Mouse (Mus musculus) MEL (cell line): Measurements from ENCODE around the gene Cd200r3. TPM values are rescaled to one million over a fixed set of nuclear protein-coding genes. Genes with fewer than 3 reads are reported as not detected.

Experiments used
- DNase-seq: peaks from one replicate; pipeline ENCODE4 v3.0.0; 2011; ENCODE audit warnings: low read depth, low spot score
- H3K27ac ChIP-seq: 2 replicates; pipeline ENCODE4 v1.5.1; 2012; ENCODE audit warnings: low read depth, mild to moderate bottlenecking, control low read depth, low read length, moderate library complexity; ENCODE audit not compliant: control insufficient read depth
- H3K27me3 ChIP-seq, 2 experiments: fragments of 150-350 bp in 1 of 2; sonication (generic) in 1 of 2; 2 replicates each; pipeline ENCODE4 v1.6.1; 2012; ENCODE audit warnings: low read length in 2 of 2, mild to moderate bottlenecking in 2 of 2, improper control_type of control experiment in 1 of 2, moderate library complexity in 1 of 2; ENCODE audit not compliant: insufficient read depth in 2 of 2, control insufficient read depth in 1 of 2
- H3K36me3 ChIP-seq, 2 experiments: 2 replicates each; pipeline ENCODE4 v1.6.1; 2012 to 2014; ENCODE audit warnings: low read length in 2 of 2, improper control_type of control experiment in 1 of 2, inconsistent platforms in 1 of 2, mild to moderate bottlenecking in 1 of 2; ENCODE audit not compliant: insufficient read depth in 2 of 2, control insufficient read depth in 1 of 2
- H3K4me1 ChIP-seq, 2 experiments: fragments of 150-350 bp in 1 of 2; sonication (generic) in 1 of 2; 2 replicates each; pipeline ENCODE4 v1.6.1; 2012; ENCODE audit warnings: low read length in 2 of 2, improper control_type of control experiment in 1 of 2, mild to moderate bottlenecking in 1 of 2; ENCODE audit not compliant: insufficient read depth in 2 of 2, control insufficient read depth in 1 of 2
- H3K4me3 ChIP-seq, 2 experiments: fragments of 150-350 bp in 1 of 2; sonication (generic) in 1 of 2; 2 replicates each; pipeline ENCODE4 v1.5.1; 2012; ENCODE audit warnings: low read depth in 2 of 2, low read length in 2 of 2, mild to moderate bottlenecking in 2 of 2, moderate library complexity in 2 of 2, control low read depth in 1 of 2, improper control_type of control experiment in 1 of 2; ENCODE audit not compliant: control insufficient read depth in 1 of 2, insufficient read depth in 1 of 2
- H3K79me2 ChIP-seq: 2 replicates; pipeline ENCODE4 v1.6.1; 2012; ENCODE audit warnings: mild to moderate bottlenecking, low read length, moderate library complexity; ENCODE audit not compliant: control insufficient read depth, poor library complexity, insufficient read depth
- H3K9ac ChIP-seq: 2 replicates; pipeline ENCODE4 v1.6.1; 2012; ENCODE audit warnings: low read depth, mild to moderate bottlenecking, control low read depth, low read length, moderate library complexity; ENCODE audit not compliant: control insufficient read depth, poor library complexity, severe bottlenecking
- H3K9me3 ChIP-seq: fragments of 150-350 bp; sonication (generic); replicated peaks from 2 replicates; pipeline ENCODE4 v1.6.1; 2012; ENCODE audit warnings: mild to moderate bottlenecking, low read length, improper control_type of control experiment, moderate library complexity; ENCODE audit not compliant: insufficient read depth
- BHLHE40 ChIP-seq: IDR thresholded peaks from 2 replicates; pipeline ENCODE4 v1.6.1; 2012; ENCODE audit warnings: low read depth, mild to moderate bottlenecking, inconsistent platforms, low read length, improper control_type of control experiment, borderline replicate concordance
- CHD2 ChIP-seq: IDR thresholded peaks from 2 replicates; pipeline ENCODE4 v1.6.1; 2011; ENCODE audit warnings: low read length, improper control_type of control experiment
- CTCF ChIP-seq, 3 experiments: IDR thresholded peaks in 2 of 3; conservative IDR thresholded peaks in 1 of 3; 2 replicates each; pipeline ENCODE4 v1.5.1; 2011 to 2012; ENCODE audit warnings: low read length in 3 of 3, low read depth in 2 of 3, mild to moderate bottlenecking in 2 of 3, improper control_type of control experiment in 1 of 3, inconsistent platforms in 1 of 3, mixed read lengths in 1 of 3, moderate library complexity in 1 of 3; ENCODE audit not compliant: control insufficient read depth in 1 of 3, insufficient read depth in 1 of 3, poor library complexity in 1 of 3, severe bottlenecking in 1 of 3
- ELF1 ChIP-seq: IDR thresholded peaks from 2 replicates; pipeline ENCODE4 v1.6.1; 2014; ENCODE audit warnings: low read depth, mild to moderate bottlenecking, inconsistent platforms, low read length, improper control_type of control experiment, moderate library complexity
- EP300 ChIP-seq, 2 experiments: IDR thresholded peaks; 2 replicates each; pipeline ENCODE4 v1.6.1; 2011; ENCODE audit warnings: improper control_type of control experiment in 2 of 2, low read length in 2 of 2, low read depth in 1 of 2, mild to moderate bottlenecking in 1 of 2
- ETS1 ChIP-seq: IDR thresholded peaks from 2 replicates; pipeline ENCODE4 v1.6.1; 2012; ENCODE audit warnings: low read depth, mild to moderate bottlenecking, inconsistent platforms, low read length, improper control_type of control experiment, moderate library complexity
- GABPA ChIP-seq: IDR thresholded peaks from 2 replicates; pipeline ENCODE4 v1.6.1; 2012; ENCODE audit warnings: low read depth, mild to moderate bottlenecking, inconsistent platforms, low read length, improper control_type of control experiment, moderate library complexity
- MAX ChIP-seq: IDR thresholded peaks from 2 replicates; pipeline ENCODE4 v1.6.1; 2011; ENCODE audit warnings: low read length, improper control_type of control experiment
- MAZ ChIP-seq: IDR thresholded peaks from 2 replicates; pipeline ENCODE4 v1.6.1; 2012; ENCODE audit warnings: low read depth, mild to moderate bottlenecking, inconsistent platforms, low read length, improper control_type of control experiment
- MYB ChIP-seq: IDR thresholded peaks from 2 replicates; pipeline ENCODE4 v1.6.1; 2011; ENCODE audit warnings: mild to moderate bottlenecking, low read depth, low read length, improper control_type of control experiment
- MYC ChIP-seq: IDR thresholded peaks from 2 replicates; pipeline ENCODE4 v1.6.1; 2011; ENCODE audit warnings: low read depth, mild to moderate bottlenecking, low read length, improper control_type of control experiment, moderate library complexity
- NRF1 ChIP-seq: IDR thresholded peaks from 2 replicates; pipeline ENCODE4 v1.6.1; 2014; ENCODE audit warnings: low read depth, mild to moderate bottlenecking, inconsistent platforms, low read length, improper control_type of control experiment, moderate library complexity; ENCODE audit not compliant: poor library complexity, insufficient read depth, severe bottlenecking
- POLR2A ChIP-seq, 2 experiments: IDR thresholded peaks; 2 replicates each; pipeline ENCODE4 v1.6.1; 2011 to 2012; ENCODE audit warnings: low read length in 2 of 2, mild to moderate bottlenecking in 2 of 2, control low read depth in 1 of 2, improper control_type of control experiment in 1 of 2, low read depth in 1 of 2, moderate library complexity in 1 of 2; ENCODE audit not compliant: control insufficient read depth in 1 of 2, insufficient read depth in 1 of 2, poor library complexity in 1 of 2
- POLR2AphosphoS5 ChIP-seq: IDR thresholded peaks from 2 replicates; pipeline ENCODE4 v1.6.1; 2012; ENCODE audit warnings: low read depth, borderline replicate concordance, mild to moderate bottlenecking, inconsistent platforms, low read length, moderate library complexity, mixed read lengths
- SMC3 ChIP-seq: IDR thresholded peaks from 2 replicates; pipeline ENCODE4 v1.6.1; 2011; ENCODE audit warnings: low read depth, low read length, improper control_type of control experiment
- TAL1 ChIP-seq: IDR thresholded peaks from 2 replicates; pipeline ENCODE4 v1.6.1; 2012; ENCODE audit warnings: mild to moderate bottlenecking, inconsistent platforms, low read length, moderate library complexity, mixed read lengths
- TBP ChIP-seq: IDR thresholded peaks from 2 replicates; pipeline ENCODE4 v1.8.0; 2011; ENCODE audit warnings: low read depth, low read length, improper control_type of control experiment
- USF1 ChIP-seq: IDR thresholded peaks from 2 replicates; pipeline ENCODE4 v1.6.1; 2014; ENCODE audit warnings: low read depth, mild to moderate bottlenecking, inconsistent platforms, low read length, improper control_type of control experiment, moderate library complexity
- ZC3H11A ChIP-seq: IDR thresholded peaks from 2 replicates; pipeline ENCODE4 v1.6.1; 2012; ENCODE audit warnings: low read depth, mild to moderate bottlenecking, inconsistent platforms, low read length, improper control_type of control experiment
- ZKSCAN1 ChIP-seq: IDR thresholded peaks from 2 replicates; pipeline ENCODE4 v1.6.1; 2012; ENCODE audit warnings: low read depth, mild to moderate bottlenecking, inconsistent platforms, low read length, improper control_type of control experiment, moderate library complexity
- ZMIZ1 ChIP-seq: IDR thresholded peaks from 2 replicates; pipeline ENCODE4 v1.6.1; 2012; ENCODE audit warnings: low read depth, mild to moderate bottlenecking, inconsistent platforms, low read length, improper control_type of control experiment, moderate library complexity
- ZNF384 ChIP-seq: IDR thresholded peaks from 2 replicates; pipeline ENCODE4 v1.6.1; 2012; ENCODE audit warnings: low read depth, mild to moderate bottlenecking, inconsistent platforms, low read length, improper control_type of control experiment
- polyA plus RNA-seq, 2 experiments: library from polyadenylated mRNA; stranded (reverse) in 1 of 2; unstranded in 1 of 2; fragments of >175 nt in 1 of 2; fragments of >200 nt in 1 of 2; gene quantifications; 2 replicates each; pipeline versions ENCODE4 v1.2.1 to v1.2.4; 2012; ENCODE audit warnings: low replicate concordance in 2 of 2, low read depth in 1 of 2; ENCODE audit not compliant: insufficient read length in 2 of 2, insufficient read depth in 1 of 2, missing spikeins in 1 of 2
- total RNA-seq: library from RNA; depleted of rRNA; stranded (reverse); fragments of 300-350 nt; gene quantifications from 2 replicates; pipeline ENCODE4 v1.2.3, GENCODE M21; 2012

Cd200r3 gene
- total and polyA plus RNA-seq, 3 experiments, result 0.46 TPM; not detected in 1

- DNase-seq, result peak; percentile 56
- H3K27ac ChIP-seq, result no peak overlapping the region
- no peak overlapping the region for H3K9ac ChIP-seq
- H3K9me3 ChIP-seq, result no peaks in the 10 kb centered on the region
- no peak overlapping the region for H3K4me3 ChIP-seq
- H3K4me1 ChIP-seq, result peaks cover 12 to 13% of the 10 kb centered on the region in 2 experiments
- no peaks in the 10 kb centered on the region for H3K27me3 ChIP-seq
- peaks cover 0 to 24% of the 10 kb centered on the region in 2 experiments; a peak in 2 of 4 replicates for H3K36me3 ChIP-seq
- H3K79me2 ChIP-seq, result no peaks in the 10 kb centered on the region
- no peak for TF ChIP-seq GABPA
- TF ChIP-seq MAX, result no peak
- TF ChIP-seq ETS1, result peak; percentile 67; the same call in 1 of the 2 replicates
- TF ChIP-seq ELF1, result no peak
Observed at GRCm38 (mm10) chr16:45029493-45029892, 86.0 kb downstream of the Cd200r3 start.

- H3K27ac ChIP-seq, result no peak overlapping the region
Observed at GRCm38 (mm10) chr16:45030127-45030526, 86.6 kb downstream of the Cd200r3 start.

GRCm38 (mm10) chr16:45030796-45031195, 87.3 kb downstream of the Cd200r3 start:
- Histone ChIP-seq H3K9ac (no peak overlapping the region), H3K36me3 (peaks cover 0 to 14% of the 10 kb centered on the region in 2 experiments; a peak in 2 of 4 replicates), H3K4me3 (no peak overlapping the region), H3K9me3 (no peaks in the 10 kb centered on the region), H3K27ac (no peak overlapping the region), H3K79me2 (no peaks in the 10 kb centered on the region), H3K27me3 (no peaks in the 10 kb centered on the region), H3K4me1 (peaks cover 8 to 9% of the 10 kb centered on the region in 2 experiments)
- TF ChIP-seq POLR2A (IDR thresholded peaks at IDR 0.05; ENCODE audit: control insufficient read depth in 1 of 2, insufficient read depth in 1 of 2, low read depth in 1 of 2, low read length in 2 of 2, poor library complexity in 1 of 2), result no peak
- TF ChIP-seq MAZ, result no peak
- TF ChIP-seq POLR2AphosphoS5, result no peak
- no peak for TF ChIP-seq MYC
- TF ChIP-seq SMC3, result no peak
- no peak for TF ChIP-seq EP300 (IDR thresholded peaks at IDR 0.05; ENCODE audit: low read depth in 1 of 2, low read length in 2 of 2)
- no peak for TF ChIP-seq BHLHE40
- TF ChIP-seq ZC3H11A, result no peak
- no peak for DNase-seq

More at GRCm38 (mm10) chr16:45030127-45030526, 86.6 kb downstream of the Cd200r3 start:
- no peak for TF ChIP-seq NRF1
- no peak for TF ChIP-seq ZMIZ1
- no peak for TF ChIP-seq ZNF384
- no peak for TF ChIP-seq CTCF (IDR thresholded peaks at IDR 0.05 in 2 of 3, conservative IDR thresholded peaks at IDR 0.05 in 1 of 3; ENCODE audit: control insufficient read depth in 1 of 3, insufficient read depth in 1 of 3, low read depth in 2 of 3, low read length in 3 of 3, poor library complexity in 1 of 3, severe bottlenecking in 1 of 3)
- no peak for TF ChIP-seq MYB
- TF ChIP-seq ZC3H11A, result no peak
- no peak for TF ChIP-seq TAL1
- TF ChIP-seq ZKSCAN1, result no peak
- TF ChIP-seq GABPA, result no peak
- TF ChIP-seq CHD2, result no peak
- no peak for TF ChIP-seq TBP
- no peak for TF ChIP-seq SMC3
- no peak for TF ChIP-seq USF1
- Histone ChIP-seq H3K79me2 (no peaks in the 10 kb centered on the region), H3K4me1 (peaks cover 9% of the 10 kb centered on the region in 2 experiments), H3K9me3 (no peaks in the 10 kb centered on the region), H3K4me3 (no peak overlapping the region), H3K9ac (no peak overlapping the region), H3K36me3 (peaks cover 0 to 19% of the 10 kb centered on the region in 2 experiments; a peak in 2 of 4 replicates), H3K27me3 (no peaks in the 10 kb centered on the region)
- DNase-seq, result no peak
